Mouse (Mus musculus) 3T3-L1 (cell line): ENCODE measurements around the gene Pi4kb.
"Not testable (repeated sequence)": the region's sequence is repeated elsewhere in the genome, so short reads cannot be mapped to it uniquely, and the experiment has no call there.

Experiments
- DNase-seq: peaks from one replicate; pipeline ENCODE4 v3.0.0-alpha.2; 2015; ENCODE audit warnings: low read depth, low spot score

Pi4kb gene

GRCm38 (mm10) chr3:95014428-95015151, 40.1 kb downstream of the Pi4kb start:
- DNase-seq: peak; percentile 70

DNA sequence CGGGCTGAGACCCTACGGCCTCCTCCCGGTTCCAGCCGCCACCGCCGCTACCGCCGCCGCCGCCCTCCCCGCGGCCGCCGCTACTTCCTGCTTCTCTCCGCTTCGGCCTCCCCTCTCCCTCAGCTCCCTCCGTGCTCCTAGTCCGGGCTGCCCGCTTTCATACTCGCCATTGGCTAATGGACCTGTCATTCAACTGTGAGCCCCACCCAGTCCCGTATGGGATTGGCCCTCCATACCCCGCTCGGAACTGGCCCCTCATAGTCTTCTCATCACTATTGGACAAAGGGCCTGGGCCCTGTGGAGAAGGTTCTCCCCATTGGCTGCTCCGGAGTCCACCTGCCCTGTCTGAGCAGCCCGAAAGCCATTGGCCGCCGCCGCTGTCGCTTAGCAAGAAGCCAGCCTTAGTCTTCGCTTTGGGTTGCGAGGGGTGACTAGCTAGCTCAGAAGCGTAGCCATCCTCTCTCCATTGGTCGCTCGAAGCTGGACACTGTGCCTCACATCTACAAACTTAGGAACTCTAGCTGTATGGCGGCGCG, 40.9 kb downstream of the Pi4kb start, which contains the start of gene Zfp687:
TSS of gene Zfp687 (minus strand) at position 112 of the 536 bp plus-strand sequence.
- peak; percentile 100 for DNase-seq

DNA sequence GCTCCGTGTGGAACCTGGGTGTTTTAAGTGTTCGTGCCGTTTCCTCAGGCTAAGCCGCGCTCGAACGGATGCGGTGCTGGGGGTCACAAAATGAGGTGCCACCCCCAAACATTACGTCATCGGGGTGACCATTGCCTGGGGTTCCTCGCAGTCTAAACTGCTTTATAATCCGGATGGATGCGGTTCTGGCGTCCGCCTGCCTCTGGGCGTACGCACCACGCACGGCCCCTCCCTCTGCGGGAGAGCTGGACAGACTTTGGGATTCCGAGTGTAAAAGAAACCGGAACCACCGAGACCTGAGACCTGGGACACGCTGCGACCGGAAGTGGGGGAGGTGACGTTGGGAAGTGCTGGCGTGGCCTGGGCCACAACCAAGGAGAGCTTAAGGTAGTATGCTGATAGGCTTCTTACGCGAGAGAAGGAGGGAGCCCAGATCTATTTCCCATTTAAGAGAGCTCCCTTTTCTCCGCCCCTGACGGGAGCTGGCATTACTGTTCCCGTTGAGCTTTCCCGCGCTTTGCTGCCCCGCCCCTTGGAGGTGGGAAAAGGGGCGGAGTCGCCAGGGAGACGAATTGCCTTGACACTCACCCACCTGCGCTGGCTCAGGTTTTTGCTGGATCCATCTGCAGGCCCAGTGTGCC, 41.5 kb downstream of the Pi4kb start:
- DNase-seq: peak; percentile 98

- peak; percentile 35 for DNase-seq
Measured at GRCm38 (mm10) chr3:95016532-95017056, 42.1 kb downstream of the Pi4kb start.

DNA sequence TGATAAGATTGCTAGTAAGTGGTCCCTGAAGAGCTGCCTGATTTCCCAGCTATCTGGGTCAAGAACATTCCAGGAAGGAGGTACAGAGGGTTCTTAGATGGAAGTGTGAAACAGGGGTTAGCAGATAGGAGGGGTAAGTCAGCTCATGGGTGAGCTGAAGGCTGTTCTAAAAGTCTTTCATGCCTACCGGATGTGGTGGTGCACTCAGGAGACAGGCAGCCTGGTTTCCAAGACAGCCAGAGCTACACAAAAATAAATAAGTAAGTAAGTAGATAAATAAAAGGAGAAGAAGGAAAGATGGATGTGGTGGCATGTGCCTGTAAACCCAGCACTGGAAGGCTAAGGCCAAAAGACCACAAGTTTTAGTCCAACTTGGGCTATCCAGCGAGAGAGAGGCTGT, 44.2 kb downstream of the Pi4kb start:
- DNase-seq: no peak

DNA sequence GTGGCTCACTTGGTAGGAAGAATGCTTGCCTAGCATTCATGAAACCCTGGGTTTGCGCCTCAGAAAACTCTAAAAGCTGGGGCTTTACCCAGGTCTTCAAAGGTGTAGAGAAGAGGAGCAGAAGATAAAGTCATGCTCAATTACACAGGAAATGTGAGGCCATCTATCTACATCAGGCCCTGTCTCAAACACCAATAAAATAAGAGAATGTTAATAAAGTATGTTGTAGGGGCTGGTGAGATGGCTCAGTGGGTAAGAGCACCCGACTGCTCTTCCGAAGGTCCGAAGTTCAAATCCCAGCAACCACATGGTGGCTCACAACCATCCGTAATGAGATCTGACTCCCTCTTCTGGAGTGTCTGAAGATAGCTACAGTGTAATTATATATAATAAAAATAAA, 46.4 kb downstream of the Pi4kb start:
- not testable (repeated sequence) for DNase-seq

DNA sequence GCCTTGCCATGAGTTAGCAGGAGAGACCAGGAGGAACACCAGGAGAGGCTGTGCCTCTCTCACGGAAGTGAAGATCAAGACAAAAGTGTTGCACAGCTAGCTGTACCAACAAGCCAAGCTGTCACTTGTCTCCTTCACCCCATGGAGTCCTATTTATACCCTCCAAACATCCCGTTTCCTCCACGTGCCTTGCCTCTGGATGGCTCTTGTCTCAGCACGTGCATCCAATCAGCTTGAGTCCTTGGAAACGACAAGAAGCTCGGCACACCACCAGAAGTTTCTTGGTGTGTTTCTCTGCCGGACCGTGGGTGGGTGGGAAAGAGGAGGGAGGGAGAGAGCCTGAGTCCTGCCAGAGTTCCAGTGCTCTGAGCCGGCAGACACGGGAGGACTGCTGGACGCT, 50.0 kb downstream of the Pi4kb start:
- no peak for DNase-seq

DNA sequence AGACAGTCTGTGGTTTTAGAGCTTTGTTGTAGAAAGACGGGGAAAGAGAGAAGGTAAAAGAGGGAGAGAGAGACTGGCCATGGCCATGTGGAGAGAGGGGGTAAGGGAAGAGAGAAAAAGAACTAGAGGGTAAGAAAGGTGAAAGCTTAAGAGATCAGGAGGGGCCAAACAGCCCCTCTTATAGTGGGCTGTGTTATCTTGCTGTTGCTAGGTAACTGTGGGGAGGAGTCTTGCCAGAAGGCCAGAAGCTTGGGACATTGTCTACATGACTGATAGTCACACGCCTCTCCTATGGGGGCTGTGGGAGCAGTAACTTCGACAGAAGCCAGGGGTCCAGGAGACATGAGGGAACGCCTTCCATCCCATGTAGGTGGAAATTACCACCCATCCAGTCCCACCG, 50.7 kb downstream of the Pi4kb start:
- no peak for DNase-seq

- no peak for DNase-seq
Measured at GRCm38 (mm10) chr3:95027057-95027645, 52.6 kb downstream of the Pi4kb start.

DNA sequence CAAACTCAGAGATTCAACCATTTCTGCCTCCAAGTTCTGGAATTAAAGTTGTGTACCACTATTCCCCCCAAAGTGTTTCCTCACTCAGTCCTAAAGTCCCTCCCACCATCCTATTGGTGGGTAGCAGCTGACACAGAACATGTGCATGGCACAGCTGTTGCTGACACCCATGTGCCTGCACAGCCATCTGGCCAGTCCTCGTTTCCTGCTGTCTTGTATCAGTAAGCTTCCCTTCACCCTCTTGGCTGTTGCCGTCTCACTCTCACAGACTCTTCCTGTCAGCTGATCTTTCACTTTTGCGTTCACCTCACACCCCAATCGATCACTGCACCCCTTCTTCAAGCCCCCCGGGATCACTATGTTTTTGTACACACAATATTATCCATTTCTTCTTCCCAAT, 53.2 kb downstream of the Pi4kb start:
- no peak for DNase-seq

- no peak for DNase-seq
Measured at GRCm38 (mm10) chr3:95028603-95029002, 54.1 kb downstream of the Pi4kb start.

- not testable (repeated sequence) for DNase-seq
Measured at GRCm38 (mm10) chr3:95029291-95029827, 54.8 kb downstream of the Pi4kb start.

DNA sequence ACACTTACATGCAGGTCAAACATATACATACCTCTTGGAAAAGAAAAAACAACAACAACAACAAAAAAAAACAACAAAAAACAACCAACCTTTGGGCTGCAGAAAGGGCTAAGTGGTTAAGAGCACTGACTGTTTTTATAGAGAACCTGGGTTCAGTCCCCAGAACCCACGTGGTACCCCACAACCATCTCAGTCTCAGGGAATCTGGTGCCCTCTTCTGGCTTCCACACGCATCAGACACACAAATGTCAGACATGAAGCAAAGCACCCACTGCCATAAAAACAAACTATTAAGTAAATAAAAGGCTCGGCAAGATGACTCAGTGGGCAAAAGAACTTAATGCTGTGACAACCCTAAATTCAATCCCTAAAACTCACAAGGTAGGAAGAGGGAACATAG, 55.4 kb downstream of the Pi4kb start:
- no peak for DNase-seq

DNA sequence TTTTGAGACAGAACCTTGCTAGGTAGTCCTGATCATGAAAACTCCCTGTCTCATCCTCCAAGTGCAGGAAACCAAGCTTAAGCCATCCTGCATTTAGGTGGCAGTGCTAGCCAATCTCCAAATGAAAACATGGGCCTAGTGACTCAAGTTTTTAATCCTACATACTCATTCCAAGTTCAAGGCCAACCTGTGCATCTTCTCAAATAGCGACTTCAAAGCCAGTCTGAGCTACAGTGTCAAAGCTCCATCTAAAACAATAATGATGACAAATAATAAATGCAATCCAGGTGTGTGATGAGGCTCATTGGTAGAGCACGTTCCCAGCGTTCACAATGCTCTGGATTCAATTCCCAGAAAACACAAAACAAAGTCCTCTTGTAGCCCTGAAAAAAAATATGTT, 67.1 kb downstream of the Pi4kb start:
- DNase-seq: peak; percentile 20

DNA sequence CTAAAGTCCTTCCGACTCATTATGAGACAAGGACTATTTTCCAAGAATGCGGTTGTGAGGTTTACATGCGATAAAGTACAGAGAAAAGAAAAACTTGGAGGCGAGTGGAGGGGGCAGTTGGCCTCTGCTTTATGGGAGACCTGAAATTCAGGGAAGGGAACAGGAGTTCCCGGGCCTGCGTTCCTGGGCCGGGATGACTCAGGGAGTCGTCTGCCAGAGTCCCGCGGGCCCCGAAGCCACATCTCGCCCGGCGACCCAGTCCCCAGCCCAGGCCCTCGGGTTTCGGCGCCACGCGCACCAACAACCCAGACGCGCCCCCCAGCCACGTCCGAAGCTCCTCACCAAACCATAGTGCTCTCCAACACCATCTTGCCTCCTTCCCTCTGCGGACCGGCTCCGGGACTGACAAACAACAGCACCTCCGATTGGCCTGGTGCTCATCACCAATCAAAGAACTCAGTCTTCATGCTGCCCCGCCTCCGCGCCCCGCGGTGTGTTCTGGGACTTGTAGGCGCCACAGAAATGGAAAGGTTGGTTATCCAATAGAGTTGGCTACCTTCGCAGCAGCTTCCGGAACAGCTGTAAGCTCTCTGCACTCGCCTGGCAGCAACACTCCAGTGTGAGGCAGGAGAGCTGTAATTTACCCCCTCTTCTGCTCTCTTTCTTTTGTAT, 67.8 kb downstream of the Pi4kb start, which contains the start of gene Psmd4:
TSS of gene Psmd4 (minus strand) at position 449 of the 672 bp plus-strand sequence.
- peak; percentile 99 for DNase-seq

GRCm38 (mm10) chr3:95042838-95043229, 68.3 kb downstream of the Pi4kb start:
- no peak for DNase-seq

DNA sequence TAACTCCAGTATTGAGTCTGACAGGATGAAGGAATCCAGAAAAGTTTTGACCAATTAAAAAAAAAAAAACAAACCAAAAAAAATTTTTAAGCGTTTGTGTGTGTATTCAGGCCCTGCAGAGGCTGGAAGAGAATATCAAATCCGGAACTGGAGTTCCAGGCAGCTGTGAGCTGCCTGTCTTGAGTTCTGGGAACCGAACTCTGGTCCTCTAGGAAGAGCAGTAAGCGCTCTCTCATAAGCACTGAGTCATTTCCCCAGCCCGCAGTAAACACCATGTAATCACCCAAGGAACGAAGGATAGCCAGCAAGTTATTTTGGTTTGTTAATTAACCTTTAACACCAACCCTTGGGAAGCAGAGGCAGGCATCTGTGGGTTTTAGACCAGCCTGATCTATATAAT, 68.7 kb downstream of the Pi4kb start:
- DNase-seq: no peak

DNA sequence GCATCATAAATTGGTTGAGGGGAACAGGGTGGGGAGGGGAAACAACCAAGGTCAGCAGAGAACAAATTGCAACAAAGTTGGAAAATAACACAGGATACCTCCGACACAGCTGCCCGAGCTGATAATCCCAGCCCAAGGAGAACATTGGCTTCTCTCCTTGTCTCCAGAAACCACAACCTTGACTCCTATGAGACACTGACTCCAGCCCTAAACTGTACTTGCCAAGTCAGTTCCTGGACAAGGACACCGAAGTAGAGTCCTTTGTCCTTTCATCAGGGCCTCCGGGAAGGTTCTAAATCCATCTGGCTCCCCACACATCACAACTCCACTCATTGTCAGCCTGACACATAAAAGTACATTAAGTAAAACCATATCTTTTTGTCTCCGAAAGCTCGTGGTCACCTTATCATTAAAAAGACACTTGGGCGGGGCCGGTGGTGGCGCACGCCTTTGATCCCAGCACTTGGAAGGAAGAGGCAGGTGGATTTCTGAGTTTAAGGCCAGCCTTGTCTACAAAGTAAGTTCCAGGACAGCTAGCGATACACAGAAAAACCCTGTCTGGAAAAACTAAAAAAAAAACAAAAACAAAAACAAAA, 72.0 kb downstream of the Pi4kb start:
- no peak for DNase-seq

DNA sequence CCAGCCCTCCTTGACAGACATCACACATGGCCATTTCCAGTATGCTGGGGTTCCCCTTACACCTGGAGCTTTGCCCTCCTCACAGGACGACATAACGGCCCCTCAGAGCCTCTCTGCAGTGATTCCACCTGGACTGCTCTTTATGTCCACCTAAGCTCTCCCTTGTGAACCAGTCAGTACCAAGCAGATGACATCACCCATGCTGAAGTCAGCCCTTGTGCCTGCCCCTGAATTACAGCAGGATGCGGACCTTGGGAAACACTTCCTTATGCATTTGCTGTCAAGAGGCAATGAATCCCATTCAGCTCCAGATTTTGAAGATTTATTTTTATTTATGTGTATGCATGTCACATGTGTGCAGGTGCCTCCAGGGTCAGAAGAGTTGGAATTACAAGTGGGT, 73.4 kb downstream of the Pi4kb start:
- DNase-seq: no peak

GRCm38 (mm10) chr3:95052959-95053358, 78.4 kb downstream of the Pi4kb start:
- DNase-seq: peak; percentile 84

DNA sequence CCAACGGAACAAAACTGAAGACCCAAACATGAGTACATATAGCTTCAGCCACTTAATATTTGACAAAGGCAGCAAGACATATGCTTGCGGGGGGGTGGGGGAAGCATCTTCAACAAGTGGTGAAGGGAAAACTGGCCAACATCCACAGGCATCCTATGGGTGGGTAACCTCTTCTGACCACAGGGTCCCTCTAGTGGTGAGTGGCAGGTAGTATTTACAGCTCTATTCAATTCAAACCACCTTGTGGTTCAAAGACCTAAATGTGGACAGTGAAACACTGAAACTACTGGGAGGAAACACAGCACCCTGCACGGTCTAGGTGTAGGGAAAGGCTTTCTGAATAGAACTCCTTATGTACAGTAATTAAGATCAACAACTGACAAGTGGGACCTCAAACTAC, 79.2 kb downstream of the Pi4kb start:
- DNase-seq: peak; percentile 83
